Mouse (Mus musculus): ENCODE measurements around the gene Jmjd8. TPM values are rescaled to one million over a fixed set of nuclear protein-coding genes. Genes with fewer than 3 reads are reported as not detected.

The Jmjd8 gene
- polyA plus RNA-seq, 1 experiment from 2014 or later = 67.0 TPM

DNA sequence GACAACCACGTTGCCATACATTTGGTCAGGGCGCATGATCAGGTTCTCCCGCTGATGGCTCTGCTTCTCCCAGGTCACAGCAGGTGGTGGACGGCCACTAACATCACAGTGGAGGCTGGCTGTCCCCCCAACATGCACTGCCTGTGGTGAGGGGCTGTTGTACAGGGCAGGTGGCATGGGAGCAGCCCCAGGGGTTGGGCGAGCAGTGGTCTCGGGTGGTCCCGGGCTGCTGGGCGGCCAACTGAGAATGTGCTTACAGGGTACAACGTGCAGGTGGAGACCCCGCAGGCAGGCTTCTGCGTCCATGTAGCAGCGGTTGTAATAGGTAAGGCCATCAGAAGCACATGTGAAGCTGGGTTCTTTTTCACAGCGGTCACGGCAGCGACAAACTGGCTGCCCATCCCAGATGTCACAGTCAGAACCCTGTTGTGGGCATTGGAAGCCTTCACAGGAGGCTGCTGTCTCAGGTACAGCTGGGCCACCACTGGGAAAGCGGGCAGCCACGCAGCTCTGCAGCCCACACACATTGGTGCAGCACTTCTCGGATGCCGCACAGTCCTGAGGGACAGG is 50.0 kb downstream of the Jmjd8 start:
- no peak for ATAC-seq (replicated peaks)
- 91% methylated on average over 19 of the region's 19 CpGs for WGBS
- Histone ChIP-seq H3K4me1 (peaks cover 35% of the 10 kb centered on the region), H3K36me3 (peaks cover 29% of the 10 kb centered on the region), H3K9ac (replicated peaks) (no peak overlapping the region), H3K27me3 (no peaks in the 10 kb centered on the region), H3K27ac (replicated peaks) (no peak overlapping the region), H3K9me3 (no peaks in the 10 kb centered on the region), H3K4me3 (no peak overlapping the region), H3K4me2 (replicated peaks) (no peak overlapping the region)

GRCm38 (mm10) chr17:25879261-25879660 is 50.6 kb downstream of the Jmjd8 start:
- H3K4me1 ChIP-seq = peaks cover 29% of the 10 kb centered on the region
- no peaks in the 10 kb centered on the region for H3K27me3 ChIP-seq
- no peak for ATAC-seq (replicated peaks)
- H3K4me2 ChIP-seq (replicated peaks) = no peak overlapping the region
- H3K4me3 ChIP-seq = no peak overlapping the region
- no peak overlapping the region for H3K9ac ChIP-seq (replicated peaks)
- no peak overlapping the region for H3K27ac ChIP-seq (replicated peaks)
- peaks cover 34% of the 10 kb centered on the region for H3K36me3 ChIP-seq
- WGBS = 52% methylated on average over 4 of the region's 4 CpGs
- no peaks in the 10 kb centered on the region for H3K9me3 ChIP-seq

GRCm38 (mm10) chr17:25879750-25880149 is 51.1 kb downstream of the Jmjd8 start:
- no peak for ATAC-seq (replicated peaks)
- H3K4me2 ChIP-seq (replicated peaks) = no peak overlapping the region
- peaks cover 39% of the 10 kb centered on the region for H3K36me3 ChIP-seq
- peaks cover 26% of the 10 kb centered on the region for H3K4me1 ChIP-seq
- H3K27ac ChIP-seq (replicated peaks) = no peak overlapping the region
- no peak overlapping the region for H3K9ac ChIP-seq (replicated peaks)
- no peaks in the 10 kb centered on the region for H3K27me3 ChIP-seq
- H3K9me3 ChIP-seq = no peaks in the 10 kb centered on the region
- 75% methylated on average over 8 of the region's 8 CpGs for WGBS
- H3K4me3 ChIP-seq = no peak overlapping the region

DNA sequence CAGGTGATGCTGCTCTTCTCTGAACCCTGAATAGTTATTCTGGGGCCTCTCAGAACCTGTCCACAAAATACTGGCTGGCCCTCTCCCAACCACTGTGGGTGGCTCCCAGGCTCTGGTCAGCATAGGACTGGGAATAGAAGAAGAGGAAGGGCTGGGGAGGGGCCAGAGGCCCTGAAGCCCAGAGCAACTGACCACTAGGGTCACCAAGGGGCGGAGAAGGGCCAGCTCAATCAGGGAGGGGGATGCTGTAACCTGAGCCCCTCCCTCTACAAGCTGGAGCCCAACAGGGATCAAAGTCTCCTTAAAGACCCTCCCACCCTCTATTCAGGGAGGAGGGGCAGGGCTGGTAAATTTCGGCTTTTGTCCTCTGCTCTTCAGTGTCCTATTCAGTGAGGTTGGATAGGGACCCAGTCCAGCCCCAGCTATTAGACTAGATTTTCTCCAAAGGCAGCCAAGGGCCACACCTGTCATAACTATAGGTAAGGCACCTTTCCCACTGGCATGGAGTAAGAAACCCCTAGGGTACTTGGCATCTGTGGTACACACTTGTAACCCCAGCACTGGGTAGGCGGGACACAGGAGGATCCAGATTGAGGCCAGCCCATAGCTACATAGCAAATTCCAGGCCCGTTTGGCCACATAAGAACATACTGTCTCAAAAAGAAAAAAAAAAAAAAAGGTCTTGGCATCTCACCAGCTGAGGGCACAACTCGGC is 51.7 kb downstream of the Jmjd8 start, which contains the start of gene Wfikkn1:
TSS of gene Wfikkn1 (minus strand) at position 663 of the 715 bp plus-strand sequence.
- H3K9me3 ChIP-seq = no peaks in the 10 kb centered on the region
- no peak for ATAC-seq (replicated peaks)
- H3K4me1 ChIP-seq = peaks cover 26% of the 10 kb centered on the region
- H3K4me3 ChIP-seq = no peak within 1 kb of the TSS
- 28% methylated on average over 5 of the region's 5 CpGs for WGBS
- no peak within 1 kb of the TSS for H3K9ac ChIP-seq (replicated peaks)
- H3K36me3 ChIP-seq = peaks cover 40% of the 10 kb centered on the region
- no peaks in the 10 kb centered on the region for H3K27me3 ChIP-seq
- H3K27ac ChIP-seq (replicated peaks) = 0 out of 2 replicates have a peak within 1 kb of the TSS, but pooled peaks have one; percentile 1
- no peak within 1 kb of the TSS for H3K4me2 ChIP-seq (replicated peaks)

DNA sequence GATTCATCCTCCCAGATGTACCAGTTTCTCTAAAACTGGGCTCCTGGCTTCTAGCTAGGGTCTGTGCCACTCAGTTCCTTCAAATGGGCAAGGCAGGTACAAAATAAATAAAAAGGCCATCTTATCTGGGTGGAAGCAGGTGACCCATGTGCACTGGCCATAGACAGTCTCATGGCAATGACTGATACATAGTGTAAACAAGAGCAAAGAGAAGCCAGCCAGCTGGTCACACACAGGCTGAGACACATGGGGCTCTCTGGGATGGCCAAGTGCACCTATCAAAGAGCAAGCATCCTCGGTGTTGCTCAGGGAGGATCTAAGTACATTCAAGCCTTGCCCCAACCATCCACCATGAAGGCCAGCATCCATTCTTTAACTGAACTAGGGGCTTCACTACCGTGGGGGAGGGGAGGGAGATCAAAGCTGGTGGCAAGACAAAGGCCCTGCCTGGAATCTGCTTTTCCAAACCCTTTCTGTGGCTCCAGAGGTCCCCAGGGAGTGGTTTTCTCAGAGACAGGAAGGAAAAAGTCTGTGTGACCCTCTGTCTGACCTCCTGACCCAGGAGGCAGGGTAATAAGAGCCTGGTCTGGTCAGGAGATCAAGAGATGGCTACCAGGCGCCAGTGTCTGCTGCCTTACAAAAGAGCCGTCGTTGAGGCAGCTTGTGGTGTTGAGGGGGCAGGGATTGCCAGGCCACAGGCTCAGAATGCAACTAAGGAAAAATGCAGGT is 52.4 kb downstream of the Jmjd8 start:
- no peak for ATAC-seq (replicated peaks)
- Histone ChIP-seq H3K36me3 (peaks cover 40% of the 10 kb centered on the region), H3K27ac (replicated peaks) (0 out of 2 replicates have a peak overlapping the region, but pooled peaks have one; percentile 1)

More for the DNA sequence above, 52.4 kb downstream of the Jmjd8 start:
- no peaks in the 10 kb centered on the region for H3K9me3 ChIP-seq
- no peak overlapping the region for H3K4me3 ChIP-seq
- no peak overlapping the region for H3K9ac ChIP-seq (replicated peaks)
- WGBS = 8% methylated on average over 5 of the region's 5 CpGs
- peaks cover 22% of the 10 kb centered on the region for H3K4me1 ChIP-seq
- H3K4me2 ChIP-seq (replicated peaks) = no peak overlapping the region
- H3K27me3 ChIP-seq = no peaks in the 10 kb centered on the region

Small RNA genes within 50 kb of the gene (microRNA-seq; reads per million reads assigned to microRNA genes)
- not detected for gene Mir3082
- gene Mir6966 = not detected

Other genes with a start within 250 kb of the Jmjd8 start
- gene Lmf1, start 249.8 kb upstream of the Jmjd8 start, polyA plus RNA-seq (2015; fragmentation: Nextera tagmentation; extraction: Ambion mirVana) = 17.0 and 18.1 TPM in 2 replicates
- gene Gng13, start 111.7 kb upstream of the Jmjd8 start, polyA plus RNA-seq (2015; fragmentation: Nextera tagmentation; extraction: Ambion mirVana) = 1.6 and 1.7 TPM in 2 replicates
- gene Chtf18, start 101.4 kb upstream of the Jmjd8 start, polyA plus RNA-seq (2015; fragmentation: Nextera tagmentation; extraction: Ambion mirVana) = 14.5 and 14.8 TPM in 2 replicates
- 24.2 and 26.3 TPM in 2 replicates for gene Rpusd1, start 101.2 kb upstream of the Jmjd8 start, polyA plus RNA-seq (2015; fragmentation: Nextera tagmentation; extraction: Ambion mirVana)
- gene Mslnl, start 92.8 kb upstream of the Jmjd8 start, polyA plus RNA-seq (2015; fragmentation: Nextera tagmentation; extraction: Ambion mirVana) = not detected in 2 replicates
- 0.31 and 0.72 TPM in 2 replicates for gene Msln, start 74.5 kb upstream of the Jmjd8 start, polyA plus RNA-seq (2015; fragmentation: Nextera tagmentation; extraction: Ambion mirVana)
- gene Narfl, start 55.1 kb upstream of the Jmjd8 start, polyA plus RNA-seq (2015; fragmentation: Nextera tagmentation; extraction: Ambion mirVana) = 30.9 and 31.2 TPM in 2 replicates
- gene Haghl, start 43.2 kb upstream of the Jmjd8 start, polyA plus RNA-seq (2015; fragmentation: Nextera tagmentation; extraction: Ambion mirVana) = 115 and 121 TPM in 2 replicates
- gene Ccdc78, start 42.3 kb upstream of the Jmjd8 start, polyA plus RNA-seq (2015; fragmentation: Nextera tagmentation; extraction: Ambion mirVana) = 0.17 and 0.26 TPM in 2 replicates
- 71.4 and 84.2 TPM in 2 replicates for gene Fam173a, start 36.0 kb upstream of the Jmjd8 start, polyA plus RNA-seq (2015; fragmentation: Nextera tagmentation; extraction: Ambion mirVana)
- not detected in 2 replicates for gene AC134908.4, start 33.2 kb upstream of the Jmjd8 start, polyA plus RNA-seq (2015; fragmentation: Nextera tagmentation; extraction: Ambion mirVana)
- 31.4 and 37.3 TPM in 2 replicates for gene Metrn, start 31.7 kb upstream of the Jmjd8 start, polyA plus RNA-seq (2015; fragmentation: Nextera tagmentation; extraction: Ambion mirVana)
- 33.2 and 35.3 TPM in 2 replicates for gene Fbxl16, start 19.8 kb upstream of the Jmjd8 start, polyA plus RNA-seq (2015; fragmentation: Nextera tagmentation; extraction: Ambion mirVana)
- gene Wdr24, start 5.2 kb upstream of the Jmjd8 start, polyA plus RNA-seq (2015; fragmentation: Nextera tagmentation; extraction: Ambion mirVana) = 34.2 and 34.3 TPM in 2 replicates
- 308 and 313 TPM in 2 replicates for gene Stub1, start 4.5 kb downstream of the Jmjd8 start, polyA plus RNA-seq (2015; fragmentation: Nextera tagmentation; extraction: Ambion mirVana)
- 29.1 and 30.8 TPM in 2 replicates for gene Rhbdl1, start 8.4 kb downstream of the Jmjd8 start, polyA plus RNA-seq (2015; fragmentation: Nextera tagmentation; extraction: Ambion mirVana)
- gene Gm20683, start 12.9 kb downstream of the Jmjd8 start, polyA plus RNA-seq (2015; fragmentation: Nextera tagmentation; extraction: Ambion mirVana) = 8.3 and 10.1 TPM in 2 replicates
- 15.2 and 16.1 TPM in 2 replicates for gene Rhot2, start 16.0 kb downstream of the Jmjd8 start, polyA plus RNA-seq (2015; fragmentation: Nextera tagmentation; extraction: Ambion mirVana)
- gene Wdr90, start 32.6 kb downstream of the Jmjd8 start, polyA plus RNA-seq (2015; fragmentation: Nextera tagmentation; extraction: Ambion mirVana) = 18.8 and 24.8 TPM in 2 replicates
- 14.4 and 16.7 TPM in 2 replicates for gene Mcrip2, start 39.9 kb downstream of the Jmjd8 start, polyA plus RNA-seq (2015; fragmentation: Nextera tagmentation; extraction: Ambion mirVana)
- gene Mettl26, start 46.2 kb downstream of the Jmjd8 start, polyA plus RNA-seq (2015; fragmentation: Nextera tagmentation; extraction: Ambion mirVana) = 61.8 and 62.0 TPM in 2 replicates
- gene Wfikkn1, start 52.0 kb downstream of the Jmjd8 start, polyA plus RNA-seq (2015; fragmentation: Nextera tagmentation; extraction: Ambion mirVana) = 0.55 and 0.60 TPM in 2 replicates
- gene Rab40c, start 90.9 kb downstream of the Jmjd8 start, polyA plus RNA-seq (2015; fragmentation: Nextera tagmentation; extraction: Ambion mirVana) = 50.8 and 52.6 TPM in 2 replicates
- 51.7 and 53.4 TPM in 2 replicates for gene Pigq, start 116.1 kb downstream of the Jmjd8 start, polyA plus RNA-seq (2015; fragmentation: Nextera tagmentation; extraction: Ambion mirVana)
- not detected in 2 replicates for gene Nhlrc4, start 116.1 kb downstream of the Jmjd8 start, polyA plus RNA-seq (2015; fragmentation: Nextera tagmentation; extraction: Ambion mirVana)
- gene A930017K11Rik, start 123.7 kb downstream of the Jmjd8 start, polyA plus RNA-seq (2015; fragmentation: Nextera tagmentation; extraction: Ambion mirVana) = 0.09 TPM in 1 of 2 replicates, not detected in the other
- 23.9 and 24.8 TPM in 2 replicates for gene Capn15, start 156.9 kb downstream of the Jmjd8 start, polyA plus RNA-seq (2015; fragmentation: Nextera tagmentation; extraction: Ambion mirVana)
- 34.0 and 36.3 TPM in 2 replicates for gene Rab11fip3, start 240.7 kb downstream of the Jmjd8 start, polyA plus RNA-seq (2015; fragmentation: Nextera tagmentation; extraction: Ambion mirVana)

Measured in forebrain, embryonic 15.5 days (tissue).